Mouse (Mus musculus) hindlimb bud, embryonic 11.5 days (tissue): Measurements from ENCODE around the gene Adam10.

Experiments
- DNase-seq: peaks from one replicate; pipeline ENCODE4 v3.0.0-alpha.2; 2012; ENCODE audit warnings: low read depth, low spot score; ENCODE audit errors: extremely low spot score

The Adam10 gene

GRCm38 (mm10) chr9:70678682-70679131 is at the start of gene Adam10:
TSS of gene Adam10 (plus strand) at chr9:70678997.
- peak; percentile 68 for DNase-seq

GRCm38 (mm10) chr9:70629711-70630110 is 49.1 kb upstream of the Adam10 start:
- no peak for DNase-seq

GRCm38 (mm10) chr9:70631665-70632064 is 47.1 kb upstream of the Adam10 start:
- no peak for DNase-seq

GRCm38 (mm10) chr9:70636748-70637147 is 42.0 kb upstream of the Adam10 start:
- no peak for DNase-seq

GRCm38 (mm10) chr9:70650260-70650659 is 28.5 kb upstream of the Adam10 start:
- no peak for DNase-seq

- DNase-seq, result no peak
Measured at GRCm38 (mm10) chr9:70650994-70651393, 27.8 kb upstream of the Adam10 start.

- no peak for DNase-seq
Measured at GRCm38 (mm10) chr9:70652221-70652620, 26.6 kb upstream of the Adam10 start.

GRCm38 (mm10) chr9:70653875-70654274 is 24.9 kb upstream of the Adam10 start:
- no peak for DNase-seq

GRCm38 (mm10) chr9:70654496-70654895 is 24.3 kb upstream of the Adam10 start:
- no peak for DNase-seq

- no peak for DNase-seq
Measured at GRCm38 (mm10) chr9:70655764-70656129, 23.1 kb upstream of the Adam10 start.

- no peak for DNase-seq
Measured at GRCm38 (mm10) chr9:70656130-70657007, 22.4 kb upstream of the Adam10 start, which contains the start of gene Gm10642. TSS of gene Gm10642 (plus strand) at chr9:70656251.

- peak; percentile 58 for DNase-seq
Measured at GRCm38 (mm10) chr9:70657013-70657967, 21.5 kb upstream of the Adam10 start, which contains the start of gene Mindy2. TSS of gene Mindy2 (minus strand) at chr9:70657174.

- no peak for DNase-seq
Measured at GRCm38 (mm10) chr9:70658266-70658665, 20.5 kb upstream of the Adam10 start.

GRCm38 (mm10) chr9:70664847-70665246 is 13.9 kb upstream of the Adam10 start:
- no peak for DNase-seq

GRCm38 (mm10) chr9:70665372-70666145 is 13.2 kb upstream of the Adam10 start:
- no peak for DNase-seq

- no peak for DNase-seq
Measured at GRCm38 (mm10) chr9:70666811-70667210, 12.0 kb upstream of the Adam10 start.

- DNase-seq, result no peak
Measured at GRCm38 (mm10) chr9:70668048-70668447, 10.7 kb upstream of the Adam10 start.

GRCm38 (mm10) chr9:70669197-70669596 is 9.6 kb upstream of the Adam10 start:
- DNase-seq, result no peak

GRCm38 (mm10) chr9:70670381-70670780 is 8.4 kb upstream of the Adam10 start:
- DNase-seq, result no peak

- no peak for DNase-seq
Measured at GRCm38 (mm10) chr9:70671278-70671677, 7.5 kb upstream of the Adam10 start.
